Mouse (Mus musculus): ENCODE data around the gene Ypel4.
"Not testable (repeated sequence)": the region's sequence is repeated elsewhere in the genome, so short reads cannot be mapped to it uniquely, and the experiment has no call there.

Gene Ypel4

GRCm38 (mm10) chr2:84727172-84727858 is 6.5 kb upstream of the Ypel4 start, which contains the start of gene Clp1:
Clp1 (minus strand) TSS chr2:84727350.
- peak; percentile 94 to 97 for DNase-seq (ENCODE audit: low spot score in 2 of 2)

GRCm38 (mm10) chr2:84728191-84728590 is 5.7 kb upstream of the Ypel4 start:
- not testable (repeated sequence) for DNase-seq (ENCODE audit: low spot score in 2 of 2)

DNA sequence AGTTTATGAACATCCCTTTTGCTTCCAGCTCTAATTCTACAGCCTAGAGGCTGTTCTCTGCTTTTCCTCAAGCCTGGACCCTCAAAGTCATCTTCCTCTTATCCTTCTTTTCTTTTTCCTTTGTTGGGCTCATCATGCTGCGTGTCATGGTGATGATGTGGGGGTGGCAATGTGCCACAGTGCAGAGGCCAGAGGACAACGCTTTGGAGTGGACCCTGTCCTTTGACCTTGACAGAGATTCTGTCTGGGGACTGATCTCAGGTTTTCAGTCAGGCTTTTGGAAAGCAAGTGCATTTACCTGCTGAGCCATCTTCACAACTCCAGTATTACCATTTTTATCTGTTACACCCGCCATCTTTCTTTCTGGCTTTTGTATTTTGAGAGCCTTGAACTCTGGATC is 2.7 kb upstream of the Ypel4 start:
- DNase-seq (ENCODE audit: low spot score in 2 of 2), result no peak

DNA sequence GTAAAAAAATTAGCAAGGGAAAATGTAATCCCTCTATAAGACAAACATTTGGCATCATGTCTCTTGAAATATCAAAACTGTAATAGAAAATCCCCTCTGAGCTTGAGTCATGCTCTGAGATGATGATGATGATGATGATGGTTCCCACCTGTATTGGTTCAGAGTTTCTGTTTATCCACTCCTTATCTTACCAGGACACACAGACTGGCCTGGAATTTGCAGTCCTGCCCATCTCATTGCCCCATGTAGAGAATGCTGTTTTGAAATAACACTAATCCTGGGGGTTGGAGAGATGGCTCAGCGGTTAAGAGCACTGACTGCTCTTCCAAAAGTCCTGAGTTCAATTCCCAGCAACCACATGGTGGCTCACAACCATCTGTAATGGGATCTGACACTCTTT is 1.5 kb upstream of the Ypel4 start:
- DNase-seq (ENCODE audit: low spot score in 2 of 2), result no peak

DNA sequence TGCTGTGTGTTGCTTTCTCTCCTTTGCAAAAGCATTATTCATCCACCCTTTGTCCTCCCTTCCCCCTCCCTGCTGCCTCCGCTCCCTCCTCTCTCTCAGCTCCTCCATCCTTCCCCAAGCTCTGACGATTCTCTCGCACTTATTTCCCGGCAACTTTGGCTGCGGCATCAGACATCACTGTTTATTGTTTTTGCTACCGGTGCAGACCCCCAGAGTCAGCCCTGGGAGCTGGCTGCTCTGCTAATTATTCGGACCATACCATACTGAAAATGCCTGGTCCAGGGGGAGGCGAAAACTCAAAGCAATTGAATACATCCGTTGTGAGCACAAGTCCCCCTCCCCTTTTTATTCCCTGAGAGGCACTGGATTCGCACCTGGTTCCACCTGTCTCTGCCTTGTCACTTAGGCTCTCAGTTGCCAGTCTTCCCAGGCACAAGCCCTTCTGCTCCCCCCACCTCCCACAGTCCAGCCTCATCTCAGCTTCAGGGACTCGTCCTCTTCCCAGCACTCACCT is 550 bp downstream of the Ypel4 start:
- DNase-seq (ENCODE audit: low spot score in 2 of 2), result no peak

DNA sequence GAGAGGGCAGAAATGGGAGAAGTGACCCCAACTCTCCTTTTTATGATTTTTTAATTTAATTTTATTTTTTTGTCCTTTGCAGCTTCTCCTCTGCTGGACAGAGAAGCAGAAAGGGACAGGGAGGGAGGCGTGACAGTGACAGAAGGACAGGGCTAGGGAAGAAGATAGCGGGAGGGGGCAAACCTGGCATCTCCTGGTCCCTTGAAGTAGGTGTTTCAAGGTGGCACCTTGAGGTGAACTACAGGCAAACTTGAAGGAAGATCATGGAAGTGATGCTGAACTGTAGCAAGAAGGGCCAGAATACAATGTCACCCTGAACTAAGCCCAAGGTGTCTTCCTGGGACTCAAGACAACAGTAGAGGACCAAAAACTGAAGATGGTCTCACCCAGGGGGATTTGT is 1.1 kb downstream of the Ypel4 start:
- no peak for DNase-seq (ENCODE audit: low spot score in 2 of 2)

DNA sequence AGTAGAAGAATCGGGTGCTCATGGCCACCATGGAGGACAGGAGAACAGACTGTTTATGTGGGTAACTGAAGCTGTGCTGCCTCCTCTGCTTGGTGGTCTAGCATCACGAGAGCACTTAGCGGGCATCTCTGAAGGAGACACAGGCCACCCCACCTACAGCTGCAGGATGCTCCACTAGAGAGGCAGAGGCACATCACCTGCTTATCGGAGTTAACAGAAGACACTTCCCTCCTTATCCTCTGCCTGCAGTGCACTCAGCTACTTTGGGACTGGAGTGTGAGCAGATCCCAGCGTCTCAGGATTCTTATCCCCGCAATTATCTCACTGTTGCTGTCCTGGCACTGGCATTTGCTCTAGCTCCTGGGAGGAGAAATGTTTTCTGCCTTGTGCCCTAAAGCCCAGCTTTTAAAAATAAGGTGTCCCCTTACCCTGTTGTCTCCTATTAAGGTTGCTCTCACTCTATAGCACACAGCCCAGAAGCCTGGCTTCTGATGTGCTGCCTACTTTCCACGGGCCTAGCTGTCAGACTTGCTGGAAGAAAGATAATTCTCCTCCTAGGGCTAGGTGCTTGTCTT is 1.6 kb downstream of the Ypel4 start:
- DNase-seq (ENCODE audit: low spot score in 2 of 2), result no peak

DNA sequence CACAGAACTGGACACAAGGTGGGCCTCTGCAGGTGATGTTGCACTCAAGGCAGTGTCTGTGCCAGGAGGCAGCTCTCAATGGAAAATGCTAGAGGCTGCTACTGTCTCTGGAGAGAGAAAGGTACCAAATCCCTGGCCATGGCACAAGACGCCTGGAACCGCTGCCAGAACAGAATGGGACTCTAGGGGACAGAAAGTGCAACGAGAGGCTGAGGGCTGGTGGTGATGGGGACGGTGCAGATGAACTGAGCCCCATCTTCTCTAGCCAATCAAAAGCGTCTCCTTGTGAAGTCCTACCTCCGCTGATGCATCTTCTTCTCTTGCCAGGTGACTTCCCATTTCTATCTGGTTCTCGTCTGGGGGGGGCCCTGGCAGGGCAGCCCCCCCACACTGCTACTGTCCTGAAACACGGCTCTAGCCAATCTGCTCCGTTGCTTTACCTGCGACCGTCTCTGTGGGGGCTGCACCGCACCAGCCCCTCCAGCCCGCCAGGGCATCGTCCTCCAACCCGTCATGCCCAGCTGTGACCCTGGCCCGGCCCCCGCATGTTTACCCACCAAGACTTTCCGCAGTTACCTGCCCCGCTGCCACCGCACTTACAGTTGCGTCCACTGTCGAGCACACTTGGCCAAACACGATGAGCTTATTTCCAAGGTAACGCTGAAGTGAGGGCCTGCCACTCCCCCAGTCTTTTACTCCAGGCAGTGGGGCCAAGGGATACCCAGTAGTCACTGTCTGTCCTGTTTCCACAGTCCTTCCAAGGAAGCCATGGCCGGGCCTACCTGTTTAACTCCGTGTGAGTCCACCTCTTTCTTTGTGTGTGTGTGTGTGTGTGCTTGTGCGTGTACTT is 2.7 kb downstream of the Ypel4 start:
- no peak for DNase-seq (ENCODE audit: low spot score in 2 of 2)

GRCm38 (mm10) chr2:84737451-84737925 is 3.6 kb downstream of the Ypel4 start:
- DNase-seq (ENCODE audit: low spot score in 2 of 2), result no peak

DNA sequence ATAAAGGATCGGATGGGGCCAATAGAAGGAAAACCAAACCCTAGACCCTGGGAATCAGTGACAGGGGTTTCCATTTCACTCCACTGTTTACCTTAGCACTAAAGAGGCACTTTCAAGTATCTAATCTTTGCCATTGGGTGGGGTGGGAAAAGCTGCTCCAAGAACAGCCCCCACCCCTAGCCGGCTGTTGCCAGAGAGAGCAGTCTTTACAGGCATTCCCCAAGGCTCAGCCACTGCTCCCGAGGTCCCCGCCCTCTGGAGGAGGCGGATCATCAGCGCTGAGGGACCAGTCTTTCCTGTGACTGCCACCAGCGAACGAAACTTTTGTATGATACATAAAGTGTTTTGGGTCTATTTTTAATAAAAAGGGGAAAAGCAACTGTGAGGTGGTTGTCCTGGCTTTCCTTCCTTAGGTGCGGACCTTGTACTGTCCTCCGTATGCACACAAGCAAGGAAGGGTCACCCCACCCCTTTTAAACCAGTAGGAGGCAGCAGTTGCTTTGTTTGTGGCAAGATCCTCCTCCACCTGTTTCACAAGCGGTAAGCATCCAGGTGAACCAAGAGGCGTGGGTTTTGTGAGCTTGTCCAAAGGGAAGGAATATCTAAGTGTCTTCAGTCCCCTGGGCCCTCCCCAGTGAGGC is 4.5 kb downstream of the Ypel4 start:
- no peak for DNase-seq (ENCODE audit: low spot score in 2 of 2)

DNA sequence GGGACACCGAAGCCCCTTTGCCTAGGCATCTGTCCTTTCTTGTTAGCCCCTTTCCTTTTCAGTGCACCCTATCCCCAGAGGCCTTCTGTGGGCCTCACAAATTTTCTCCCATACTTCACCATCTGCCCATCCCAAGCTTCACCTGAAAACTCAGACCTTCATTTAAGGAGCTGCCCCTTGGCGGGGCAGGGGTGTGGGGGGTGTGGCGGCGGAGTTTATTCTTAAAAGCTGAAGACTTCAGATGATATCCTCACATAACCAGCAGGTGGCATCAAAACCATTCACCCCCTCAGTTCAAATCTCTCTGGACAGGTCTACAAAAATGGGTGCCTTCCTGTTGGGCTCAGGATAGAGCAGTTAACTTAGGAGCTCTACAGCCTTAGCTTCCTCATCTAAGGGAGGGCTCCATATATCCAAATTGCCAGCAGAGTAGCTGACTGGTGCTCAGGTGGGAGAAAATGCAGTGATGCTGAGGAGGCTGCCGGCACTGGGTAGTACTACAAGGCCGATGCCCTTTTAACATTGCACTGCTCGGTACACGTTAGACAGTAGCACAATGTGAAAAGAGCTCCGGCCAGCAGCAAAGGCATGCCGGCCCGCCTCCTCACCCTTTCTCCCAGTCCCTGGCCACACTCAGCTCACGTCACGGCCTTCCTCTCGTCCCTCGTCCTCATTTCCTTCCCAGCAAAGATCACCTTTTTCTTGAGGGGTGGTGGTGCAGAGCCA is 6.9 kb downstream of the Ypel4 start:
- DNase-seq (ENCODE audit: low spot score in 2 of 2), result no peak

GRCm38 (mm10) chr2:84741841-84742450 is 8.1 kb downstream of the Ypel4 start:
- DNase-seq (ENCODE audit: low spot score in 2 of 2), result peak in 1 of 2 experiments; percentile 42

DNA sequence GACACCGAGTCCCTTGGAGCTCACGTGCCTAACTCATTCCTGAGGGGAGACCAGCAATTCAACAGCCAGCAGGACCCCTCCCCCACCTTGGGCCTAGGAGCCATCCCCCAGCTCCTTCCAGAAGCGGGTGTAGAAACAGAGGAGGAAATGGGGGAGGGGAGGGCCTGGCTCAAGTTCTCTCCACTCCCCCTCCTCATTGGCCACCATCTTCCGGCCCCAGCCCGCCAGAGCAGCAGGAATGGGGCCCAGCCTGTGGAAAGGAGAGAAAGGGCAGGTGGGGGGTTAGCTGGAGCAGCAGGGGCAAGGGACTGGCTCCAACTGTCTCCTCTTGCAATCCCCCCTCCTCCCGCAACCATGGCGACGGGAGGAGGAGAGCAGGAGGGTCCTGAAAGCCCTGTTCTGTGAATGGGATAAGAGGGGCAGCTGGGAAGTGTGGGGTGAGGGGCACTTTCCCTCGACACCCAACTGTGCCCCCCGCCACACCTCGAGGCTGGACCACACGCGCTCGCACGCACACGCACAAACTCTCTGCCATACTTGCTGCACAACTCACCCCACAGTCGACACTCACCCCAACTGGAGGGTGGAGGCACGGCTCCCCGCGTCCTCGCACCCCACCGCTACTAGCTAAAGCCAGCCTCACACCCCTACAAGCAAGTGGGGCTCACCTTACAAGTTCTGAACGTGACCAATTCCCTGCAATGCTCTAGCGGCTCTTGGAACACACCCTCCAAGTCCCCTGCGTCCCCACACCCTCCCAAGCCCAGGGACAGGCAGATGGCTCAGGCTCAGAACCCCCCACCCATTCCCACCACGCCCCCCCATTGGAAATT is 8.8 kb downstream of the Ypel4 start:
- DNase-seq (ENCODE audit: low spot score in 2 of 2), result peak in 1 of 2 experiments; percentile 11

DNA sequence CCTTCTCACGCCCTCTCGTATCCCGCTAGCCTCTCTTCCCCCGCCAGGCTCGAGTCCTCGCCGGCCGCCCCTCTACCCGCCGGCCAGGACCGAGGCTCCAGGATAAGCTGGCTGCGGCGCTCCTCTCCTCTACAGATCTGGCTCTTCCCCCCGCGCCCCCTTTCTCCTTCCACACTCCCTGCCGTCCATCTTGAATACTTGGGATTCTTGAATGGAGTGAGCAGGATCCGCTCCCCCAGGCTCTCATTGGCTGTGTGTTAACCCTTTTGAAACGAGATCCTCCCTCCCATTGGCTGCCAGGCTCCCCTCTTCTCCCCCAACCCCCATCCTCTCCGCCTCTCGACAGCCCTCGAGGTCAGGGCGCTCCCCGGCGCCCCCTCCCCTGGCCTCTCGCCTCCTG is 9.7 kb downstream of the Ypel4 start, which contains the start of gene Gm19426:
Gene Gm19426, minus strand, starts transcription at position 95 of the 400 bp plus-strand sequence.
- peak in 1 of 2 experiments; percentile 54 for DNase-seq (ENCODE audit: low spot score in 2 of 2)

DNA sequence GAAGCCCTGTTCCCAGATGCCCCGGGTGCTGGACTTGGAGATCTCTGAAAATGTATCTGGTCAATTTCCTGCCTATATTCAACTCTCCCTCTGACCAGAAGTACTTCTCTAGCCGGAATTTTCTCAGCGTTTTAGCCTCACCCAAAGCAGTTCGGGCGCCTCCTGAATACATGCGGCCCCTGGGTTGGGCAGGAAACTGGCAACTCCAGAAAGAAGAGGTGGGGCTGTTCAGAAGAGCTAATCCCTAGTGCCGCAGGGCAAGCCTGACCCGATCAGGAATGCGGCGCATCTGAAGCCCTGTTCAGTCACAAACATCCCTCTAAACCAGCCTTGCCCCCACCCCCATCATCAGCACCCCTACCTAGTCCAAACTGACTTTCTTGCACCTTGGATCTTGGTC is 10.3 kb downstream of the Ypel4 start:
- no peak for DNase-seq (ENCODE audit: low spot score in 2 of 2)

DNA sequence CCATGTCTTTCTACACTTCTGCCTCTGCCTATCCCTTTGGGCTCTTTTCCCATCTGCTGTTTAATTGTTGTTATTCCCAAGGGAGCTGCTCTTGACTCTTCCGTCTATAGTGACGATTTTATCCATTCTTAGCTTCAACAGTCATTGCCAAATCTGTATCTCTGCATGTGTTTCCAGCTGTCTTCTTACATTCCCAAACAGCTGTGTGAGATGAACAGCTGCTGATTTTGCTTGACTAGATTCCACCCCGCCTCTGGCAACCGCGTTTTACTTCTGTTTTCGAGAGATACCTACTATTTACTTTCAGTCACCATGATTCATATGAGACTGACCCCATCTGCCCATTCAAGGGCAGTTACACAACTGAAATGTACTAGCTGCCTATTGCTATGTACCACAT is 16.3 kb downstream of the Ypel4 start:
- no peak for DNase-seq (ENCODE audit: low spot score in 2 of 2)

GRCm38 (mm10) chr2:84756245-84756644 is 22.4 kb downstream of the Ypel4 start:
- DNase-seq (ENCODE audit: low spot score in 2 of 2), result no peak

DNA sequence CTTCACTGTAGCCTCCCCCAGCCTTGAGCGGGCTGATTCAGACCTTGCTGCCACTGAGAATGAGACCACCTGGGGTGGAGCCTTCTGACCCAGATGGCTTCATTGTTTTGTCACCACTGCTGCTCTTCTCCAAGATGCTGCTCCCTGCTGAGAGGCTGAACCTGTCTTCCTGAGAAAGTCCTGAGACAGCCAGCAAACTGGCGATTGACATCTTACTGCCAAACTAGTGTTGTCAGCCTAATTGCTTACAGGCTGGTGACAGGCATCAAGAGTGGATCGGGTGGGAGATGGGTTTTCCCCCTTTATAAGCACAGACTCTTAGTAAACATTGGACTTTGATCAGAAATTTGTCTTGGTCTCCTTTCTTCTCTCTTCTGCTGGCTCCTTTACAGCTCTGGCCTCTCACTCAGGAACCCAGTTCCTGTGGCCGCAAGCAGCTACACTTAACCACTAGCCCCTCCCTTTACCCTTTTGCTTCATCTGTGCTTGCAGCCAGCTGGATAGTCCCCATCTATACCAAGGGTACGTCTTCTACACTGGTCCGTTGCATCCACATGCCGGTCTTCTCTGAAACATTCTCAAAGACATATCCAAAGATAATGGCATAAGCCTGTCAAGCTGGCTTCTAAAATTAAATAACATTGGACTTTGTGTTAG is 23.3 kb downstream of the Ypel4 start:
- DNase-seq (ENCODE audit: low spot score in 2 of 2), result no peak

DNA sequence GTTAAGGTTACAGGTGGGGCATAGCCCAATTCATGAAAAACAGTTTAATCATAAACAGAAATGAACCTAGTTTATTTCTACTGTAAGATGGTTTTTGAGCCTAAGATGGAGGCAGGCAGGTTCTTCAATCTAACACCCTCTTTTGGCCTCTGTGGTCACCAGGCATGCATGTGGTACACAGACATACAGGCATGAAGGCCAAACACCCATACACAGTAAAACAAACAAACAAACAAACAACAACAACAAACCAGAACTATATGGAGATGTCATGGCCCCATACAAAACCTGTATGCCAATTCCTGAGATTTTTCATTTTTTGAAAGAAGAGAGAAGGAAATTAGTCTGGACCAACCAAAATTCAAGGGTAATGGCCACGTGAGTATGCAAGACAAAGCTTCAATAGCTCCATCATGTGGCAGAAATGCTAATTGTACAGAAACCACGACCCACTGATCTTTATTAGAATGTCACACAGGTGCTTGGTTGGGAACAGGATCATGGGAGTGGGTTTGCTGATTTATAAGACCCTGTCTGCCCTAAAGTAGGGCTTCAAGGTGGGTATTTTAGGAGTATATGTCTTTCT is 24.8 kb downstream of the Ypel4 start:
- no peak for DNase-seq (ENCODE audit: low spot score in 2 of 2)
